Mouse (Mus musculus): ENCODE results near the gene Tmem147.

DNA sequence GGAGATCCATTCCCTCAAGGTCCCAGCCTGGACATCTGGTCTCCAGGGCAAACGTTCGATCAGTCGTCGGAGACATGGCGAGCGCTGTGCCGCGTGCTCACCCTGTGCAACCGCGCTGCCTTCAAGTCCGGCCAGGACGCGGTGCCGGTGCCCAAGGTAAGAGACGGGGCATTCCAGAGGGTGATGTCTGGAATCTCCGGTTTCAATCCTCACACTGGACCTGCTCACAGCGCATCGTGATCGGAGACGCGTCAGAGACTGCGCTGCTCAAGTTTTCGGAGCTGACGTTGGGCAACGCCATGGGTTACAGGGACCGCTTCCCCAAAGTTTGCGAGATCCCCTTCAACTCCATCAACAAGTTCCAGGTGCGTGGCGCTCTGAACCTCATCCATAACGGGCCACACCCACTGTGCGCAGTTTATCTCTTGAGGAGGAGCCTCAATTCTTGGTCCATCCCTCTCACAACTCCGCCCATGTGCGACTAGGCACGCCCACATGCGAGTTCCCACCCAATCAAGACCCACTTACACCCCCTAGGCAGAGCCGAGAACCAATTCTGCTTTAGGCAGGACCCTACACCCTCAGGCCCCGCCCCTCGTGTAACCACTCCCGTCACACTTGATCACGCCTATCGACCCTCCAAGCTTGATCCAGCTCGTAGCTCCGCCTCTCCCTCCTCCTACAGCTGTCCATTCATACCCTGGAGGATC, 12.2 kb downstream of the Tmem147 start:
- no peak for TF ChIP-seq CTCF (IDR thresholded peaks at IDR 0.05; ENCODE audit: extremely low read depth, insufficient read depth, insufficient read length, insufficient replicate concordance)
- no peak for TF ChIP-seq POLR2A (IDR thresholded peaks at IDR 0.05; ENCODE audit: low read depth, low read length)
